Mouse (Mus musculus): ENCODE data around the gene Auts2.

- TF ChIP-seq CTCF (conservative IDR thresholded peaks at IDR 0.05; ENCODE audit: insufficient read depth, insufficient read length, low read depth, low read length) (no peak), POLR2A (IDR thresholded peaks at IDR 0.05; ENCODE audit: low read depth, low read length) (no peak)
Observed at GRCm38 (mm10) chr5:131828607-131829006, 714.5 kb downstream of the Auts2 start.

All from kidney, adult 2 months (tissue).